Mouse (Mus musculus): Measurements from ENCODE around the gene Gpr182. TPM values are rescaled to one million over a fixed set of nuclear protein-coding genes. Genes with fewer than 3 reads are reported as not detected.

Gene Gpr182
- total and polyA plus RNA-seq, 3 experiments = 0.13 TPM; not detected in 2

- peak; percentile 69 for DNase-seq (ENCODE audit: extremely low read depth)
- H3K4me3 ChIP-seq (replicated peaks in 1 of 3; ENCODE audit: low read depth in 2 of 3, low read length in 2 of 3, poor library complexity in 1 of 3) = peak within 1 kb of the TSS; percentile 49 to 96 (median 83)
- TF ChIP-seq USF2 (conservative IDR thresholded peaks at IDR 0.05; ENCODE audit: low read depth, low read length) = no peak
- TF ChIP-seq JUND (conservative IDR thresholded peaks at IDR 0.05; ENCODE audit: low read depth, low read length) = no peak
- peak; percentile 59; the same call in 1 of the 2 replicates for TF ChIP-seq POLR2A (IDR thresholded peaks at IDR 0.05; ENCODE audit: low read depth, low read length)
- peak; percentile 33; the same call in 1 of the 2 replicates for TF ChIP-seq MXI1 (IDR thresholded peaks at IDR 0.05; ENCODE audit: low read depth, low read length)
- TF ChIP-seq RCOR1 (conservative IDR thresholded peaks at IDR 0.05; ENCODE audit: low read depth, low read length) = no peak
- 0 out of 2 replicates have a peak, but pooled peaks have one; percentile 26 for TF ChIP-seq NRF1 (IDR thresholded peaks at IDR 0.05; ENCODE audit: low read depth, low read length)
- no peak for TF ChIP-seq POLR2AphosphoS2 (IDR thresholded peaks at IDR 0.05; ENCODE audit: low read depth, low read length)
- 0 out of 2 replicates have a peak, but pooled peaks have one; percentile 29 for TF ChIP-seq MAZ (IDR thresholded peaks at IDR 0.05; ENCODE audit: low read depth, low read length)
- peak; percentile 9; the same call in 1 of the 2 replicates for TF ChIP-seq SMC3 (IDR thresholded peaks at IDR 0.05; ENCODE audit: low read depth, low read length)
- peak; percentile 52; the same call in 1 of the 2 replicates for TF ChIP-seq SIN3A (IDR thresholded peaks at IDR 0.05; ENCODE audit: low read length)
- TF ChIP-seq MAFK (IDR thresholded peaks at IDR 0.05; ENCODE audit: insufficient replicate concordance, low read length) = no peak
- TF ChIP-seq USF1 (IDR thresholded peaks at IDR 0.05; ENCODE audit: low read depth, low read length) = no peak
- peak; percentile 37; the same call in 1 of the 2 replicates for TF ChIP-seq TCF12 (IDR thresholded peaks at IDR 0.05; ENCODE audit: low read depth, low read length)
- peak; percentile 86; the same call in 1 of the 2 replicates for TF ChIP-seq UBTF (IDR thresholded peaks at IDR 0.05; ENCODE audit: low read depth, low read length)
- TF ChIP-seq CTCF (conservative IDR thresholded peaks at IDR 0.05 in 1 of 2, IDR thresholded peaks at IDR 0.05 in 1 of 2; ENCODE audit: low read depth in 2 of 2, low read length in 2 of 2) = peak in 1 of 2 experiments; percentile 91; a peak in 2 of 4 replicates
- H3K9me3 ChIP-seq (replicated peaks; ENCODE audit: low read length) = no peaks in the 10 kb centered on the region
- peaks cover 29 to 30% of the 10 kb centered on the region in 2 experiments for H3K36me3 ChIP-seq (replicated peaks in 1 of 2; ENCODE audit: control insufficient read depth in 1 of 2, insufficient read depth in 1 of 2, low read length in 1 of 2)
- in situ Hi-C loops (cut with MboI; ENCODE audit: low pct_ligation_motif_present, low pct_unique_long_range_greater_than_20kb, low sequenced_read_pairs) (loop anchor here (10.0 to 25.0 kb wide), 3 partner anchors 64 to 198 kb away; no protein-coding TSS in a partner anchor), dilution Hi-C loops (cut with MboI; ENCODE audit: extremely low pct_ligation_motif_present, extremely low pct_unique_long_range_greater_than_20kb, low sequenced_read_pairs) (no loop called here)
- peak within 1 kb of the TSS; percentile 51 for H3K4me2 ChIP-seq (ENCODE audit: insufficient read depth, low read depth, poor library complexity, severe bottlenecking)
- peaks cover 5% of the 10 kb centered on the region; the same call in 1 of the 2 replicates for H3K79me2 ChIP-seq (replicated peaks; ENCODE audit: control insufficient read depth, extremely low read depth, insufficient read depth, poor library complexity, severe bottlenecking)
- H3K9ac ChIP-seq (ENCODE audit: insufficient read depth, low read depth) = peak within 1 kb of the TSS; percentile 93
- peaks cover 5 to 20% of the 10 kb centered on the region in 2 experiments; a peak in 2 of 4 replicates for H3K4me1 ChIP-seq (ENCODE audit: control insufficient read depth in 1 of 2, insufficient read depth in 2 of 2)
- H3K27ac ChIP-seq (ENCODE audit: insufficient read depth, low read depth) = no peak within 1 kb of the TSS
- H3K27me3 ChIP-seq (replicated peaks) = peaks cover 13% of the 10 kb centered on the region
These were observed 12.4 kb downstream of the Gpr182 start, which contains the start of gene Zbtb39 for GRCm38 (mm10) chr10:127739083-127739660. Gene Zbtb39 (plus strand): TSS chr10:127739538.

GRCm38 (mm10) chr10:127738151-127738882, 13.2 kb downstream of the Gpr182 start:
- Histone ChIP-seq H3K9ac (ENCODE audit: insufficient read depth, low read depth) (no peak overlapping the region), H3K4me1 (ENCODE audit: control insufficient read depth in 1 of 2, insufficient read depth in 2 of 2) (peaks cover 5 to 20% of the 10 kb centered on the region in 2 experiments; a peak in 2 of 4 replicates), H3K79me2 (replicated peaks; ENCODE audit: control insufficient read depth, extremely low read depth, insufficient read depth, poor library complexity, severe bottlenecking) (peaks cover 5% of the 10 kb centered on the region; the same call in 1 of the 2 replicates), H3K9me3 (replicated peaks; ENCODE audit: low read length) (no peaks in the 10 kb centered on the region), H3K27me3 (replicated peaks) (peaks cover 16% of the 10 kb centered on the region), H3K4me2 (ENCODE audit: insufficient read depth, low read depth, poor library complexity, severe bottlenecking) (peak overlapping the region; percentile 39; the same call in 1 of the 2 replicates), H3K4me3 (replicated peaks in 1 of 3; ENCODE audit: low read depth in 2 of 3, low read length in 2 of 3, poor library complexity in 1 of 3) (peak overlapping the region in 2 of 3 experiments; percentile 10 to 43), H3K36me3 (replicated peaks in 1 of 2; ENCODE audit: control insufficient read depth in 1 of 2, insufficient read depth in 1 of 2, low read length in 1 of 2) (peaks cover 21 to 22% of the 10 kb centered on the region in 2 experiments), H3K27ac (ENCODE audit: insufficient read depth, low read depth) (no peak overlapping the region)
- dilution Hi-C loops (cut with MboI; ENCODE audit: extremely low pct_ligation_motif_present, extremely low pct_unique_long_range_greater_than_20kb, low sequenced_read_pairs) = no loop called here
- peak; percentile 42 for DNase-seq (ENCODE audit: extremely low read depth)
- TF ChIP-seq MXI1 (IDR thresholded peaks at IDR 0.05; ENCODE audit: low read depth, low read length) (no peak), ELF1 (IDR thresholded peaks at IDR 0.05; ENCODE audit: low read depth, low read length) (no peak), MYC (IDR thresholded peaks at IDR 0.05; ENCODE audit: low read depth, low read length) (no peak), USF2 (conservative IDR thresholded peaks at IDR 0.05; ENCODE audit: low read depth, low read length) (no peak), ZKSCAN1 (IDR thresholded peaks at IDR 0.05; ENCODE audit: borderline replicate concordance, low read depth, low read length) (no peak), JUN (IDR thresholded peaks at IDR 0.05; ENCODE audit: insufficient read depth, low read depth, low read length) (no peak), E2F4 (IDR thresholded peaks at IDR 0.05; ENCODE audit: insufficient replicate concordance, low read depth, low read length) (no peak), UBTF (IDR thresholded peaks at IDR 0.05; ENCODE audit: low read depth, low read length) (no peak), NRF1 (IDR thresholded peaks at IDR 0.05; ENCODE audit: low read depth, low read length) (no peak), PAX5 (IDR thresholded peaks at IDR 0.05; ENCODE audit: low read length) (no peak), BHLHE40 (IDR thresholded peaks at IDR 0.05; ENCODE audit: low read depth, low read length) (no peak), ETS1 (conservative IDR thresholded peaks at IDR 0.05; ENCODE audit: low read depth, low read length) (no peak), SMC3 (IDR thresholded peaks at IDR 0.05; ENCODE audit: low read depth, low read length) (peak; percentile 41), ZNF384 (IDR thresholded peaks at IDR 0.05; ENCODE audit: low read depth, low read length) (no peak), CTCF (conservative IDR thresholded peaks at IDR 0.05 in 1 of 2, IDR thresholded peaks at IDR 0.05 in 1 of 2; ENCODE audit: low read depth in 2 of 2, low read length in 2 of 2) (peak; percentile 36 to 67), RAD21 (IDR thresholded peaks at IDR 0.05; ENCODE audit: low read depth, low read length) (peak; percentile 28), EP300 (IDR thresholded peaks at IDR 0.05; ENCODE audit: low read length) (no peak), GABPA (IDR thresholded peaks at IDR 0.05; ENCODE audit: insufficient replicate concordance, low read depth, low read length) (no peak)
- in situ Hi-C loops (cut with MboI; ENCODE audit: low pct_ligation_motif_present, low pct_unique_long_range_greater_than_20kb, low sequenced_read_pairs) = loop anchor here (10.0 to 25.0 kb wide), 3 partner anchors 64 to 199 kb away; no protein-coding TSS in a partner anchor
